Mouse (Mus musculus): ENCODE results near the gene Tagln. TPM values are rescaled to one million over a fixed set of nuclear protein-coding genes. Genes with fewer than 3 reads are reported as not detected.

The Tagln gene
- polyA plus RNA-seq, 1 experiment from 2014 or later = 12.4 TPM

DNA sequence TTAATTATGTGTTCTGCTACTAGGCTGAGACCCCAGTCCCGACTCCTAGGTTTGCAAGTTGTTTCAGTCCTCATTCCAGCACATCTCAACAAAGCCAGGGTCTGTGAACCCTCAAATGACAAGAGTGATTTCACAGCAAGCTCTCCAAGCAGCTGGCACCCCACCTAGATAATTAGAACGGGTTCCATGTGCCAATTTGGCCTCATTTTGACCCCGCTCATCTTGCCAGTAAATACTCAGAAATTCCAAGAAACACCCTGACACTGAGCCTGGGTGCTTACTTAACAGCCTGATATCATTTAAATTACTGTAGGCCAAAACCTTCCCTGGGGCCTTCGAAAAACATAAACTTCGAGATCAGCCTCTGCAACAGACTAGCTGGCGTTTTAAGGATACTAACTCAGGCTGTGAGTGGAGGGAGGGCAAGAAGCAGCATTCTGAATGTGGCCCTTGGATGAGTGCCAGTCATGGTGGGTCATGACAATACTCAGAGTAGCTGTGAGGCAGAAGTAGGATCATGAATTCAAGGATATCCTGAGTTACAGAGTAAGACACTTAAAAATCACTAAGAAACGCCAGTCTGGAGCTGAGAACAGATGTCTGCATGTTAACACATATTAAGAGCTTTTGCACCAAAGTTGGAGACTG, 22.3 kb upstream of the Tagln start:
- H3K27me3 ChIP-seq (replicated peaks; ENCODE audit: low read depth, poor library complexity, severe bottlenecking) = no peaks in the 10 kb centered on the region
- no peak overlapping the region for H3K27ac ChIP-seq (replicated peaks)
- no peaks in the 10 kb centered on the region for H3K9me3 ChIP-seq
- H3K4me3 ChIP-seq = no peak overlapping the region
- WGBS = 76% methylated on average over 7 of the region's 7 CpGs
- H3K4me1 ChIP-seq = peaks cover 31% of the 10 kb centered on the region
- H3K36me3 ChIP-seq (replicated peaks) = peaks cover 30% of the 10 kb centered on the region
- DNase-seq (ENCODE audit: low spot score) = no peak

GRCm38 (mm10) chr9:45955107-45955963, 19.5 kb upstream of the Tagln start, which contains the start of gene Sidt2:
Gene Sidt2, minus strand, starts transcription at chr9:45955258.
- WGBS = under 1% methylated on average over 48 of the region's 48 CpGs
- no peaks in the 10 kb centered on the region for H3K9me3 ChIP-seq
- H3K27me3 ChIP-seq (replicated peaks; ENCODE audit: low read depth, poor library complexity, severe bottlenecking) = no peaks in the 10 kb centered on the region
- peak within 1 kb of the TSS; percentile 91 for H3K27ac ChIP-seq (replicated peaks)
- H3K36me3 ChIP-seq (replicated peaks) = peaks cover 31% of the 10 kb centered on the region
- H3K4me1 ChIP-seq = peaks cover 34% of the 10 kb centered on the region
- H3K4me3 ChIP-seq = peak within 1 kb of the TSS; percentile 95
- peak; percentile 90 for DNase-seq (ENCODE audit: low spot score)

GRCm38 (mm10) chr9:45954294-45955106, 18.6 kb upstream of the Tagln start:
- Histone ChIP-seq H3K4me3 (peak overlapping the region; percentile 95), H3K9me3 (no peaks in the 10 kb centered on the region), H3K27ac (replicated peaks) (peak overlapping the region; percentile 91), H3K36me3 (replicated peaks) (peaks cover 38% of the 10 kb centered on the region), H3K27me3 (replicated peaks; ENCODE audit: low read depth, poor library complexity, severe bottlenecking) (no peaks in the 10 kb centered on the region), H3K4me1 (peaks cover 34% of the 10 kb centered on the region)
- under 1% methylated on average over 63 of the region's 63 CpGs for WGBS
- peak; percentile 68 for DNase-seq (ENCODE audit: low spot score)

GRCm38 (mm10) chr9:45953511-45954293, 17.8 kb upstream of the Tagln start:
- H3K9me3 ChIP-seq = no peaks in the 10 kb centered on the region
- peaks cover 44% of the 10 kb centered on the region for H3K36me3 ChIP-seq (replicated peaks)
- DNase-seq (ENCODE audit: low spot score) = no peak
- H3K4me3 ChIP-seq = peak overlapping the region; percentile 95
- H3K4me1 ChIP-seq = peaks cover 32% of the 10 kb centered on the region
- H3K27ac ChIP-seq (replicated peaks) = peak overlapping the region; percentile 91
- H3K27me3 ChIP-seq (replicated peaks; ENCODE audit: low read depth, poor library complexity, severe bottlenecking) = no peaks in the 10 kb centered on the region
- WGBS = 61% methylated on average over 13 of the region's 13 CpGs

DNA sequence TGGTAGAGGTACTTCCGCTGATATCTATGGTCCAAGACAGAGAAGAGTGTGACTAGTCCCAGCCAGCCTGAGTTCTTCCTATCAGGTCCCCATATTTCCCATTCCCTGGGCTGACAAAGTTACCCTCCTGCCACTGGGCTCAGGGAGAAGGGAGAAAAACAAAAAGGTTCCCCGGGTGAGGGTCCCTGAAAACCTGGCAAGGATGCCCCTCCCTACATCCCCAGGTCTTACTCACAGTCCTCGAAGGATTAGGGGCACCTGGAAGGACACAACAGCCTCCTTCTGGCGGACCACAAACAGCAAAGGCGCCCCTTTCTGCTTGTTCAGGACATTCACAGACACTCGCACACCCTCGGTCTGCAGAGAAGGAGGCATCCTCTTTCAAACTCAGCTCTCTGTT, 17.0 kb upstream of the Tagln start:
- 81% methylated on average over 7 of the region's 7 CpGs for WGBS
- H3K4me3 ChIP-seq = peak overlapping the region; percentile 95; the same call in 1 of the 2 replicates

GRCm38 (mm10) chr9:45952057-45952456, 16.2 kb upstream of the Tagln start:
- Histone ChIP-seq H3K4me3 (no peak overlapping the region), H3K27ac (replicated peaks) (no peak overlapping the region), H3K9me3 (no peaks in the 10 kb centered on the region), H3K4me1 (peaks cover 32% of the 10 kb centered on the region), H3K27me3 (replicated peaks; ENCODE audit: low read depth, poor library complexity, severe bottlenecking) (no peaks in the 10 kb centered on the region), H3K36me3 (replicated peaks) (peaks cover 59% of the 10 kb centered on the region)
- no peak for DNase-seq (ENCODE audit: low spot score)
- 91% methylated on average over 4 of the region's 4 CpGs for WGBS

More for the DNA sequence above, 17.0 kb upstream of the Tagln start:
- H3K27me3 ChIP-seq (replicated peaks; ENCODE audit: low read depth, poor library complexity, severe bottlenecking) = no peaks in the 10 kb centered on the region
- peaks cover 52% of the 10 kb centered on the region for H3K36me3 ChIP-seq (replicated peaks)
- H3K27ac ChIP-seq (replicated peaks) = no peak overlapping the region
- no peaks in the 10 kb centered on the region for H3K9me3 ChIP-seq
- DNase-seq (ENCODE audit: low spot score) = no peak
- peaks cover 32% of the 10 kb centered on the region for H3K4me1 ChIP-seq

DNA sequence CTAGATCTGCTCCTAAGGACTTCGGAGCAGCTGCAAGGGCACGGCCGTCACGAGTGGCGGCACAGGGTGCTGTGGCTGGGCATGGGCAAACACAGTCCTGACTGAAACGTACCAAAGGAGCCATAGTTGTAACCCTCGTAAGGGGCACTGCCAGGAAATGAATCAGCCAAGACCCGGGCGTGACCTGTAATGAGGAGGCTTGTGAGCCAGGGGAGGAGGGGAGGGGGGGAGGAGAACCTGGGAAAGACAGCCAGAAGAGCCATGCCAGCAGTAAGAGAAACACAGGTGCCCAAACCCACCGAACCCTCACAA, 11.0 kb upstream of the Tagln start:
- DNase-seq (ENCODE audit: low spot score) = no peak
- 92% methylated on average over 10 of the region's 10 CpGs for WGBS
- Histone ChIP-seq H3K9me3 (no peaks in the 10 kb centered on the region), H3K36me3 (replicated peaks) (peaks cover 98% of the 10 kb centered on the region), H3K4me1 (no peaks in the 10 kb centered on the region), H3K4me3 (no peak overlapping the region), H3K27ac (replicated peaks) (no peak overlapping the region), H3K27me3 (replicated peaks; ENCODE audit: low read depth, poor library complexity, severe bottlenecking) (no peaks in the 10 kb centered on the region)

- no peak overlapping the region for H3K4me3 ChIP-seq
- H3K4me1 ChIP-seq = no peaks in the 10 kb centered on the region
- H3K9me3 ChIP-seq = no peaks in the 10 kb centered on the region
- 88% methylated on average over 16 of the region's 16 CpGs for WGBS
- no peak for DNase-seq (ENCODE audit: low spot score)
- peaks cover 98% of the 10 kb centered on the region for H3K36me3 ChIP-seq (replicated peaks)
- H3K27ac ChIP-seq (replicated peaks) = no peak overlapping the region
- H3K27me3 ChIP-seq (replicated peaks; ENCODE audit: low read depth, poor library complexity, severe bottlenecking) = no peaks in the 10 kb centered on the region
Observed at GRCm38 (mm10) chr9:45946182-45946871, 10.5 kb upstream of the Tagln start.

- no peak for DNase-seq (ENCODE audit: low spot score)
- no peaks in the 10 kb centered on the region for H3K4me1 ChIP-seq
- no peak overlapping the region for H3K27ac ChIP-seq (replicated peaks)
- no peak overlapping the region for H3K4me3 ChIP-seq
- WGBS = 91% methylated on average over 13 of the region's 13 CpGs
- peaks cover 99% of the 10 kb centered on the region for H3K36me3 ChIP-seq (replicated peaks)
- no peaks in the 10 kb centered on the region for H3K27me3 ChIP-seq (replicated peaks; ENCODE audit: low read depth, poor library complexity, severe bottlenecking)
- no peaks in the 10 kb centered on the region for H3K9me3 ChIP-seq
Observed at GRCm38 (mm10) chr9:45945721-45946120, 9.9 kb upstream of the Tagln start.

DNA sequence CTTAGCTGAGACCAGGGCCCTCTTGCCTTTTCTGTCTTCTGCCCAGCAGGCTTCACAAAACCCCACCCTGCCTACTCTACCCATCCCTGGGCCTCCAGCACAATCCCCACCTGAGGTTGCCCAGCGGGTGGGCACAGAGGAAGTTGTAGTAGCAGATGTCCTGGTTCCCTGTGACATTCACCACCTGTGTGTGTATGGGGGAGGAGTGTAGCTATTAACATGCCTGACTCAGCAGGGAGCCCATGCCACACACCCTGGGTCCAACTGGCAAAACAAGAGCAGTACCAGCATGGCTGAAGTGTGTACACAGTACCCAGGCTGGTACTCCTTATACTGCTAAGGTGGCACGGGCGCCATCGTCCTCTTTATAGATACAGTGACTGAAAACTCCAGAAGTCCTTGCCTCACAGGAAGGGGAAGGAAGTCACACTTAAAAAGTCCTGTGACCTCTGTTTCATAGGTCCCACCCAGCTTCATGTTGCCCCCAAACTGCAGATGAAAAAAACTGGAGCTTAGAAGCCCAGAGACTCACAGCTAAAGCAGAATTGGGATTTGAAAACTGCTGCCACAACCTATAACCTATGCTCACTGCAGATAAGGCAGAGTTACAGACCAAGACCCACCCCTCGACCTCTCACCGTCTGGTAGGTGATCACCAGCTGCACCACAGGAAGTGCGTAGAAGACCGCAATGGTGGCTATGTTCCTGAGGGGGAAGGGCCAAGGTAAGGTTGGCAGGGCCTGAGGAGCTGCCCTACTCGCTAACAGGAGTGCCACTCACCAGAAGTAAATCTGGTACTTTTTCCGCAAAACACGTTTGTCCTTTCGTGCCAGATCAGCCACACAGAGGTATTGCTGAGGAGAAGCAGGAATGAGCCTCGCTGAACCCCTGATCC, 8.9 kb upstream of the Tagln start:
- WGBS = 86% methylated on average over 13 of the region's 13 CpGs
- Histone ChIP-seq H3K27me3 (replicated peaks; ENCODE audit: low read depth, poor library complexity, severe bottlenecking) (no peaks in the 10 kb centered on the region), H3K36me3 (replicated peaks) (peaks cover 92% of the 10 kb centered on the region), H3K27ac (replicated peaks) (no peak overlapping the region), H3K4me3 (no peak overlapping the region), H3K9me3 (no peaks in the 10 kb centered on the region), H3K4me1 (no peaks in the 10 kb centered on the region)
- DNase-seq (ENCODE audit: low spot score) = no peak

All from embryonic facial prominence, embryonic 10.5 days (tissue).